16 mouse cellular contexts compared by ENCODE assay signal in genomic region chr3:52845166-52845565, GRCm38 (mm10).
"Had no signal": no experiment of that assay in that cellular context is flagged by ENCODE, and none has a peak within 500 bp of the region (broad histone marks: within the 10 kb centered on the region; RNA-seq: fewer than 3 reads in every experiment).

No protein-coding gene starts in this region.

- H3K27me3 ChIP-seq: limb, embryonic 13.5 days; liver, embryonic 13.5 days had no signal

- H3K27ac ChIP-seq: kidney, postnatal 0 days; limb, embryonic 10.5 days; limb, embryonic 13.5 days; liver, embryonic 13.5 days; midbrain, embryonic 12.5 days; stomach, postnatal 0 days had no signal

- H3K9me3 ChIP-seq: limb, embryonic 10.5 days; limb, embryonic 13.5 days; liver, embryonic 13.5 days; midbrain, embryonic 12.5 days had no signal

- ATAC-seq: intestine, postnatal 0 days; midbrain, embryonic 16.5 days had no signal

- H3K36me3 ChIP-seq: limb, embryonic 10.5 days; limb, embryonic 13.5 days; liver, embryonic 13.5 days; midbrain, embryonic 12.5 days had no signal

- H3K4me3 ChIP-seq: limb, embryonic 10.5 days; limb, embryonic 13.5 days; liver, embryonic 13.5 days; midbrain, embryonic 12.5 days; myocyte had no signal

- H3K4me2 ChIP-seq: limb, embryonic 13.5 days; liver, embryonic 13.5 days; midbrain, embryonic 12.5 days had no signal

- H3K4me1 ChIP-seq: liver, embryonic 13.5 days had no signal

- H3K9ac ChIP-seq: limb, embryonic 13.5 days; liver, embryonic 13.5 days; midbrain, embryonic 12.5 days had no signal

- DNase-seq: kidney, adult 2 months; kidney, postnatal 4 days; liver; liver, embryonic 13.5 days; lung, adult 2 months; lung, postnatal 14 days; lung, postnatal 4 days; right cerebral cortex, postnatal 4 days had no signal
